Mouse (Mus musculus): ENCODE measurements at regions not wholly inside any gene's neighbourhood (a gene's known extent, or its start where the extent isn't known, plus 50 kb on each side); places are given as distances from the start of the nearest gene placed in this dataset.

DNA sequence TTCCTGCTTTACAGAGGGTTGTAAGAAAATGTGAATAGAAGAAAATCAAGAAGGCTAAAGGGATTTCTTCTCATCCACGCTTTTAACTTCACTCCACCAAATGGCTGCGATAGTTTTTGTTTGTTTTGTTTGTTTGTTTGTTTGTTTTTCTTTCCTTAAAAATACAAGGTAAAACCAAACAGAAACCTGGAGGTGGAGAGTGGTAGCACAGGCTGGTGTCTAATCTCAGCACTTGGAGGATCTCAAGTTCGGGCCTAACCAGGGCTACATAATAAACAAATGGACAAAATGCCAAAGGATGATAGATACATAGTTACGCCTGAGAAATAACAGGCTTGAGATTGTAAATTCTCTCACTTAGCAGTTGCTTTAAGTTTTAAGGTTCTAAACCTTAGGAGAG lies 50.8 kb upstream of the Mboat1 start:
- peak; percentile 35 for DNase-seq (ENCODE audit: low read depth, low spot score)

- peak; percentile 93 for DNase-seq (ENCODE audit: low read depth, low spot score)
Observed at GRCm38 (mm10) chr13:30085005-30085404, 51.3 kb upstream of the Mboat1 start.

DNA sequence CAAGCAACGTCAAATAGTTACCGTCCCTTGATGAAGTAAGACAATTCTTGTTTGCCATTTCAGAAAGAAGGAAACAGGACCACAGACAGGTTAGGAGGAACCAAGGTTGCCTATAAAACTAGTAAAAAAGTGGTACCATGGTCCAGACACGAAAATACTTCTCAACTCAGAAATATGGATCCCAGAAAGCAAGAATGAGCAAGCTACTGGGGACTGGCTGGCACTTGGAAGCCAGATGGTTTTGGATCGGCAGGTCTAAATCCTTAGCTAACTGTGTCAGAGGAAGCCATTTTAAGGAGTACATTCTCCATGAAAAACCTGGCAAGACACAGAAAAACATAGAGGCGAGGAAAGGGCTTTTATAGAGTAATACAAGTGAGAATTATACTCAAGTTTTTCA lies 51.9 kb upstream of the Mboat1 start:
- no peak for DNase-seq (ENCODE audit: low read depth, low spot score)

DNA sequence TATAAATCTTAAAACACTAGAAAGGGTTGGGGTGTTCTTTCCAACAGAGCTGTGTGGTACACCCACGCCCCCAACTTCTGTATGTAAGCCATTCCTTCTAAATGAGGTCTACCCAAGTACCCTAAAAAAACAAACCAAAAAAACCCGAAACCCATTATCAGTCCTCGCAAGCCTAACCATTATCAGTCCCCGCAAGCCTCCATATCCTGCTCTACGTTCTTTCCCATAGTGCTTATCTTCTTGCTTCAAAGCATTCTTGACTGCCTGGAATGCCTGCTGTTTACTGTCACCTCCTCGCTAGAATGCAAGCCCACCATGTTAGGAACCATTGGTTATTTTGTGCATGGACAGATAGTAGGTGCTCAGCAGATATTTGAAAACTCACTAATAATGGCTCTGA lies 52.3 kb upstream of the Mboat1 start:
- no peak for DNase-seq (ENCODE audit: low read depth, low spot score)

DNA sequence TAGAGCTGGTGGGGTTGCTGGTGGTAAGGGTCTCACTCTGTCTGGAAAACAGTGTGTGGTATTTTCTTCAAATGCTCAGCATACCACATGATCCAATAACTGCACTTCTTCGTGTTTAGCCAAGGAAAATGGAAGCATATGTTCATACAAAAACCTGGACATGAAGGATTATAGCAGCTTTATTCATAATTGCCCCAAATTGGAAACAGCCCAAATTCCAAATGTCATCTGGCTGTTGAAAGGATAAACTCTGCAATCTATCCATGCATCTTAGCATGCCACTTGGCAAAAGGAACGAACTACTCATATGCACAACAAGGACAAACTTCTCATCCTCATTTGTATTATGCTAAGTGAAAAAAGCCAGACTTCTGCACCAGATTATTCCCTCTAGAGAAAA lies 53.5 kb upstream of the Mboat1 start:
- no peak for DNase-seq (ENCODE audit: low read depth, low spot score)

DNA sequence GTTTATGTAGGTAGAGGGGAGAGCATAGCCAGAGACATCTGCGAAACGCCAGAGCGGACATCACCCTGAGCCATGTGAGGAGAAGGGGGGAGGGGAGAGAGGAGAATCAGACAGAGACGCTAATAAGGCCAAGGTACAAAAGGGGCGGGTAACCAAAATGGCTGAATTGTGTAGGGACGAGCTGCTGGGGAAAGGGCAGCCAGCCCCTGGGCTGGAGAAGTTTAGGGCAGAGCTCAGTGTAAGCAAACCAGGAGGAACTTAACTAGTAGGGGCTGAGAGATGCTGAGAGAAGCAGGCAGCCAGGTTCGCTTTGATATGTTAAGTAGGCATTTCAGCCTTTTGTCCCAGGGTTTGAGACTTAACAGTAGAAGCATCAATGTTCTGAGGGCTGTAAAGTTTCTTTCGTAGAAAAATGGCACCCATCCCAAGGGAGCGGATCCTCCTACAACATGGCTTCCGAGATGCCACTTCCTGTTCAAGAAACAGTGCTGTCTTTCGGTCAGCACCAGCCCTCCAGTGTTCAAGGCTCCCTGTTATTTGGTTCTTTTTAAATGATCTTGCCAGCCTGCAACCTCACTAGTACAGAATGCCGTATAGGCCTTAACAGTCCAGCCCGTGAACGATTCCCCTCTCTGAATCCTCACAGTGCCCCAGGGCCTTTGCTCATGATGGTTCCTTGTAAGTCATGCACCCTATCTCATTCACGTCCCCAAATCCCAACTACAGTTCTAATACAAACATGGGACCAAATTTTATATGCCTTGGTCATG lies 55.4 kb upstream of the Mboat1 start:
- no peak for DNase-seq (ENCODE audit: low read depth, low spot score)

DNA sequence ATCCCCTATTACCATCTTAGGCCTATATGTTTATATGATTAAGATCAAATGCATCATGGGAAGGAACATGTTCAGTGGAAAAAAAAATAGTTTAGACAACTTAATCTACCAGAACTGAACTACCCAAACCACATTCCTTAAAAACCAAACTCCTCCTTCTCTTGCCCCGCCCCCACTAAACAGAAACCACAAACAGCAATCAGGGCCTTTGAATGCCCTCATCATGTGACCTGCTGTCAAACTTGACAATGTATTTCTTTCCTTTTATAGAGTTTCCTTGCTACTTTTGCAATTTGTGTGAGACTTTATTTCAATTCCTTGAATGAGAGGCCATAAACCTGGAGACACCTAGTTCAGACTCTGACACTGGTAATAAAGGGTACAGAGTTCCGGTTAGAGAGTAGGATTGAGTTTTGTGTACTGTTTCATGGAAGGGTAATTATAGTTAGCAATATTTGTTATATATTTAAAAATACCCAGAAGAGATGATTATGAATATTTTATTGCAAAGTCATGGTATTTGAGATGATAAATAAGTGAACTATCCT lies 61.7 kb upstream of the Mboat1 start:
- no peak for DNase-seq (ENCODE audit: low read depth, low spot score)

DNA sequence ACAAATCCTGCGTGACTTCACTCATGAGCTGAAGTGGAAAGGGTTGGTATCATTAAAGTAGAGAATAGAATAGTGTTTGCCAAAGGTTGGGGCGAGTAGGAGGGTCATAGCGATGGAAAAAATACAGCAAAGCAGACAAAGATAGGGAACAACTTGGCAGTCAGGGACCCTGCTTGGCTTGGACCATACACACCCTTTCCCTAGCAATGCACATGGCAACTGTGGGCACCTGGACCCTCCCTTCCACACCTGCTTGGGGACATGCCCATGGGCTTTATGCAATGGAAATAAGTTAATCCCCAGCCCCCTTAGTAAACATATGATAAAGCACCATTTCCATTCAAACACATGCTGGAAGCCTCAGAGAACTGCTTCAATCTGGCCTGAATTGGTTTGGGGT lies 62.2 kb upstream of the Mboat1 start:
- DNase-seq (ENCODE audit: low read depth, low spot score) = no peak

DNA sequence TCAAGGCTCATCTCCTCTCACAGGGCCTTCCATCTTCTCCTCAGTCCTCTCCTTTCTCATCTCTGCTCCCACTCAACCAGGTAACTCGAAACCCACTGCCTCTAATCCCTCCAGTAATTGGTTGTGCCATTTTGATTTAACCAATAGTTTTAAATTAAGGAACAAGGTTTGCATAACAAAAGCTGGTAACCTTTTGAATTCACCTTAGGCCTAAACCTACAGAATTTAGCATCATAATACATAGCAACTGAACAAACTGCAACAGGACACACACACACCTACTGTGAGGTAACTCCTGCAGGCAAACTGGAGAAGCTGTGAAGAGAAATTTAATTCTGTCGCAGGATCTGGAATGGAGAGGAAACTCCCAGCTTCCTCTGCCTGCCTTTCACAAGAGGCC lies 66.9 kb upstream of the Mboat1 start:
- no peak for DNase-seq (ENCODE audit: low read depth, low spot score)

GRCm38 (mm10) chr13:30067581-30068375 lies 68.5 kb upstream of the Mboat1 start:
- DNase-seq (ENCODE audit: low read depth, low spot score) = no peak

DNA sequence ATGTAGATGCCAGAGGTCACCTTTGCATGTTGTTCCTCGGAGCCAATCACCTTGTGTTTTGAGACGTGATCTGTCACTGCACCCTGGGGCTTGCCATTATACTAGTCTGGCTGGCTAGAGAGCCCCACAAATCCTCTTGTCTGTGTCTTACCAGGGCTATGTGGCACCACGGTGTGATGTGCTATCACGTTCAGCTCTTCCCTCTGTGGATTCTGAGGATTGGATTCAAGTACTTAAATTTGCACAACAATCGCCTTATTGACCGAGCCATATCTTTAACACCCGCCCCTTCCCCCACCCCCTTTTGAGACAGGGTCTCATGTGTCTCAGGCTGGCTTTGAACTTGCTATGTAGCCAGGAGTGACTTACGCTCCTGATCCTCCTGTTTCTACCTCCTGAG lies 70.8 kb upstream of the Mboat1 start:
- DNase-seq (ENCODE audit: low read depth, low spot score) = no peak

DNA sequence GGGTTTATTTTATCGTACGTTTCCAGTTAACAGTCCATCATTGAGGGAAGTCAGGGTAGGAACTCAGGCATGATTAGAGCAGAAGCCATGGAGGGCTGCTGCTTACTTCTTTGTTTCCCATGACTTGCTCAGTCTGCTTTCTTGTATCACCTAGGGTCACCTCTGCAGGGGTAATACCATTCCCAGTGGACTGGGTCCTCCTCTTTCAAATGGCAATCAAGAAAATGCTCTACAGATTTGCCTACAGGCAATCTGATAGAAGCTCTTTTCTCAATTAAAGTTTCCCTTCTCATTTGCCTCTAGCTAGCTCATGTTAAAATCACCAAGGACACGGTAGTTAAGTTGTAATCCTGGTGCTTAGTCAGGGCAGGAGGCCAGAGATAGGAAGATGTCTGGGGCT lies 72.5 kb upstream of the Mboat1 start:
- DNase-seq (ENCODE audit: low read depth, low spot score) = no peak

DNA sequence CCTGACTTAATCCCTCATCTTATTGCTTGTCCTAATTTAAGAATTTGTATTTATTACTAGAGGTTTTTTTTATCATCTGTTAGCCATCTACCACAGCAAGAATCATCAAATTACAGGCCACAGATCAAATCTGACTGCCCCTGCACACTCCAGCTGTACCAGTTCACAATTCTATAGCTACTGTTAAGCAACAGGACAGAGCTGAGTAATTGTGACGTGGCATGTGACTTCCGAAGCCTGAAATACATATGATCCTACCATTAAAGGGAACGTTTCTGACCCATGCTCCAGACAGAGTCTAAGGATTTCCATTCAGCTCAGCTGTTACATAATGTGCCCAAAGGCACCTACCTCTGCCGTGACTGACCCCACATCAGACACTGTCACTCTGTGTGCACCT lies 74.0 kb upstream of the Mboat1 start:
- no peak for DNase-seq (ENCODE audit: low read depth, low spot score)

DNA sequence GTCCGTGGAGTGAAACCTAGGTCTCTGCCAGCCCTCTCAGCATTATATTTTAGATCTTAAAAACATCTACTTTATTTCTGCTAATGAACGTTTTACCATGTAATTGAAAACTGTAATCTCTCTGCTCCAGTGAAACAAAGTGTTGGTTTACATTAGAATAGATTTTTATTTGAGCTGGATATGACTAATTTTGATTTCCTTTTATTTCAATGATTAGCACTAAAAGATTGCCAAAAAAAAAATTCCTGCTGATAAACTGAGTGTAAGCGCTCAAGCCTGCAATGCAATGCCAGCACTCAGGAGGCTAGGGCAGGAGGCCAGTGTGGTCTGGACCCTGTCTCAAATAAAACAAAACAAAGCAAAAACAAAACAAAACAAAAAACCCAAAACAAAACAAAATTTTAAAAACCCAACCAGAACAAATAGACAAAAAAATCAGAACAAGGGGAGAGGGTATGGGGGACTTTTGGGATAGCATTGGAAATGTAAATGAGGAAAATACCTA lies 69.3 kb upstream of the E2f3 start:
- DNase-seq (ENCODE audit: low read depth, low spot score) = no peak

DNA sequence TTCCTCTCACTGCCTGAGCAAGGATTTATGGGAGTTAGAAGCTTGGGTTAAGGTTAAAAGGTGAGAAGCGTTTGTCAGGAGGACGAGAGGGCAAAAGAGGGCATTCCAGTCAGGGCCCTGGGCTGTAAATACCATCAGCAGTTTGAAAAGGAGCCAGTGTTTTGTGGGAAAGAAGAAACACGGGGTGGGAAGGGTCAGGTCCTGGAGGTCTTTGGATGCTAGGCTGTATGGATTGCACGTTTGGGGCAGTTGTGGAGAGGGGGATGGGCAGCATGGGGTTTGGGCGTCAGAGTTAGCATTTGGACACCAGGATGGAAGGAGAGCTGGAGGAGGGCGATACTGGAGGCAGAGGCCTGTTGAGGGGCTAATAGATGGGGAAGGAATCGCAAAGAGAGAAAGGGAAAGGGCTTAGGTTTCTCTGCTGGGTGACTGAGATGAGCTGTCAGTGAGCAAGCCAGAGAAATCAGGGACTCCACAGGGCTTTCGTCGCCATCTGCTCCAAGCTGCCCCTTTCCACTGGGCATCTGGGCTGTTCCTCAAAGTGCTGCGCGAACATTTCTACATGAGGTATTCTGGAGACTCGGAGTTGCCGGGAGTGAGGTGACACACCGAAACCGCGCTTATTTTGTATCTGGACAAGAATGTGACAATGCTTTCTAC lies 66.2 kb upstream of the E2f3 start:
- no peak for DNase-seq (ENCODE audit: low read depth, low spot score)

- DNase-seq (ENCODE audit: low read depth, low spot score) = no peak
Observed at GRCm38 (mm10) chr13:30050745-30051508, 65.1 kb upstream of the E2f3 start.

GRCm38 (mm10) chr13:30048260-30048859 lies 62.5 kb upstream of the E2f3 start:
- no peak for DNase-seq (ENCODE audit: low read depth, low spot score)

DNA sequence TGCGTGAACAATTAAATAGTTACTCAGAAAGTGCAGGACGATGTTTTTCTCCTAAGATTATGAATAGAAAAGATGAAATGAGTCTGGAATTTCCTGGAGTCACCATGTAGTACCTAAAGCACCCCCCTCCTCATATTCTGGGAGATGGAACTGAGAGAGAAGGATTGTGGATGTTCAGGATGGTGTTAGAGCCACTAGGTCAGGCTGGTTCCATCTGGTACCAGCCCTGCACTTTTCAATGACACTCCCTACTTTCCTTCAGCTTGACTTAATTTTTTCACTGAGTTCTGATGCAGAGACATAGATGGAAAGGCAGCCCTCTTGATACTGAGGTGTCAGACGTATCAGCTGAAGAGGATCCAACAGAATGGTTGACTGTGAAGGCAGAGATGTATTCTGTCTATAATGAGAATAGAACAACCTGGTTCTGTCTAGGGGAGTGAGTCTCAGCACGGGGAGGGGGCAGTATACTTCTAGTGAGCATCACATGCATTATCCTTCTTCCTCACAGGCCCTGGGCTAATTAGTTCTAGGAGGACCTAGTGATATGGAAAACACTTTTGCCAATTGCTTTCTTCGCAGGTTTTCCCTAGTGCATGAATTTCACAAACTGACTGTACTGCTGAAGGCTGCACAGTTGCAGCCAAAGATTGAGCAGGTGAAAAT lies 60.8 kb upstream of the E2f3 start:
- no peak for DNase-seq (ENCODE audit: low read depth, low spot score)

DNA sequence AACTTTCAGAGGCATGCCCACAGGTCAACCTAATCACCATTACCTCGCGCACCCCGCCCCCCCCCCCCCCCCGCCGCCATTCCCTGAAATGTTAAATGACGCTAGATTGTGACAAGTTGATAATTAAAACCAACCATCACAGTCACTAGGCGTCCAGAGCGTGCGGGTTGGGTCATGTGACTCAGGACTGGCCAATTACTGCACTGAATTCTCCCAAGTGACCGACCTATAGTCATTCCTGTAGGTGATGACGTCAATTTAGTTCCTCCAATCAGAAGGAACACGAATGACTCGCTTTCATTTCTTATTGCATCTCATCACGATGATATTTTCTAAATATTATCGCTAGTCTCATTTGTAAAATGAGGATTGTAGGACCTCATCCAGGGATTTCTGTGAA lies 60.2 kb upstream of the E2f3 start:
- DNase-seq (ENCODE audit: low read depth, low spot score) = no peak

DNA sequence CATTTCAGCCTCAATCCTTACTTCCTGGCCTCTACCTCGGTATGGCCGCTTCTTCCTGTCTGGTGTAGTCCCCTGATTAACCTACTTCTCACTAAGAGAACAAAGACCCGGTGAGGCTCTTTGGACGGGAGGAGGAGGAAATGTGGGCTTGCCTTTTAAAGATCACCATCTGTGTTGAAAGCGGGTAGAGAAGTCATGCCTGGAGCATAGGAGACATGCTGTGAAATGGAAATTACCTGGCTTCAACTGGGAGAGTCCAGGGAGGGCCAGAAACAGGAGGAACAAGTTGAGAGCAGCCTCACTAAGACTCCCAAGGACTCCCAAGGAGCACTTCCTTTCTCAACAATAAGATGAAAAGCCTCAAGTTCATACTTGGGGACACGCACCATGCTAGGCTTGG lies 59.4 kb upstream of the E2f3 start:
- peak; percentile 20 for DNase-seq (ENCODE audit: low read depth, low spot score)
